Mouse (Mus musculus) mouse embryonic stem cell (cell line): ENCODE measurements around the gene Furin.

Experiments
- in situ Hi-C, 2 experiments: fragments of 300-500 bp; cut with MboI; formaldehyde crosslinking; loops; 1 replicate in 1 of 2; 3 replicates in 1 of 2; pipeline ENCODE4 v1.14.3; 2019 to 2020; ENCODE audit warnings: low sequenced_read_pairs in 2 of 2, low pct_unique_long_range_greater_than_20kb in 1 of 2, mixed read lengths in 1 of 2; ENCODE audit not compliant: unreplicated experiment in 1 of 2

Gene Furin

DNA sequence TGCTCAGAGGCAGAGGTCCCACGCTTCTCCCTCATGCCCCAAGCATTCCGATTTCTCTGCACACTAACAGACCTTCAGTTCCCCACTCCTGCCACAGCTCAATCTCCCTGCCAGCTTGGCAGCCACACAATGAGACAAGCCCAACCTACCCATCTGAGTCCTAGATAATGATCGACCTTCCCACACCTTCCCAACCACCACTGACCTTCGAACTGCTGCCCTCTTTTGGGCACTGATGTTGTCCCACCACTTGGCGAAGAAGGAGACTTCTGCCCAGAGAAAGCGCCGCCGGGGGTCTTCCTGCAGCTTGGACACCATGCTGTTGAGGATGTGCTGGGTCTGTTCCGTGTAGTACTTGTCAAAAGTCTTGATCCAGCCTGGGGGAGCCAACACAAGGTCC is 37.2 kb downstream of the Furin start:
- in situ Hi-C loops: no loop called here

DNA sequence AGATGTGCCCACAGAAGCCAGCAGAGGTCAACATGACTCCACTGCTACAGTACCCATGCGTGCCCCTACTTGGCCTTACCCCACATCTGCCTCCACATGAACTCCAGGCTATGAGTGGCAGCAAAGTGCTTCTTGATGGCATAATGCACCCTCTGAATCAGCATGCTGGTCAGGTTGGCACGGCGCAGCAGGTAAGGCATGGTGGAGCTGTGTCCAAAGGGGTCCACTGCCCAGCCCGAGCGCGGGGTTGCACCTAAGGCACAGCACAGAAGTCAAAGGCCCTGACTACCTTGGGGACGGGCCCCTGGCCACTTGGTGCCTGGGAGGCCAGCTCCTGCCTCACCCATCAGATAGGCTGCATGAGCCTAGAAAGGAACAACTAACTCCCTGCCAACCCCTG is 38.0 kb downstream of the Furin start:
- in situ Hi-C loops: no loop called here

DNA sequence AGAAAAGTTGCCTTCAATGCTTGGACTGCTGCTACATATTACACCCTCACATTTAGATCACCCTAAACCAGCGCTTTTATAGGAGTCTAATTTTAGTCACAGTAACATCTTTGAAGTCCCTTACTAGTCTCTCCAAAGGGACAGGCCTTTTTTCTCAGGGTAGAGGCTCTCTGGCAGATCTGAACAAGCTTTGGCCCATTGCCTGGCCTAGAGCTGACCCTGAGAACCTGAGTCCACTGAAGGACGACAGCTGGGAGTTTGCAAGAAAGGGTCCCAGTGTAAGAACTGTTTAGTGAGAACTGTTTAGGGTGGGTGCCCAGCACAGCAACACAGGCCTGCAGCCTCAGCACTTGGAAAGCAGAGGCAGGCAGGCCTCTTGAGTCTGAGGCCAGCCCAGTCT is 39.5 kb downstream of the Furin start:
- in situ Hi-C loops: no loop called here

DNA sequence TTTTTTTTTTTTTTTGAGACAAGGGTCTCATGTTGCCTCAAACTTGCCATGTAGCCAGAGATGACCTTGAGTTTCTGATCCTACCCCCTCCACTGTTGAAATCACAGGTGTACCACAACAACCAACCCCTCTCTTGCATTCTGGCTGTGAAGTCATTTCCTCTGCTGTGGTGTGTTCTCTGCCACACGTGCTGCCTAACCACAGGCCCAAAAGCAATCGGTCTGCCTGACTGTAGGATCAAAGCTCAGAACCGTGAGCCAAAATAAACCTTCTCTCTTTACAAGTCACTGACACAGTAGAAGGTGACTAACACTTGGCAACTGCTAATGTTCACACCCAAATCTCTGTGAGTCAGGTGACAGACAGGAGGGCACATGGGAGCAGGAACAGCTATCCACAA is 44.8 kb downstream of the Furin start:
- in situ Hi-C loops: no loop called here

DNA sequence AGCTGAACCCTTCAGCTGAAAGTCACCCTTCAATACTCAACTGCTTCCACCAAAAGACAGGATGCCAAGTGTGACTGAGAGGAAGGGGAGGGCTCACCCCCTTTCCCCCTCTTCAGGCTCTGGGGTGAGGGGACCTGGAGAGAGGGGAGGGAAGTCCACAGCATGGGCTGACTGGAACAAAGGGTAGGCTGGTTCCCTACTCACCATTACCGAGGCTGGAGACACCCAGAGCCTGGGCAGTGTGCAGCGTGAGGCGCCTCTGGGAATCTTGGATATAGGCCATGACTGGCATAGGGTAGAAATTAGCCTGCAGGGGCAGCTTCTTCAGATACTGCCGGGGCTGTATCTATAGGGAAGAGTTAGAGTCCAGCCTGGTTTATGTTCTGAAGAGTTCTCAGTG is 47.2 kb downstream of the Furin start:
- in situ Hi-C loops: no loop called here

DNA sequence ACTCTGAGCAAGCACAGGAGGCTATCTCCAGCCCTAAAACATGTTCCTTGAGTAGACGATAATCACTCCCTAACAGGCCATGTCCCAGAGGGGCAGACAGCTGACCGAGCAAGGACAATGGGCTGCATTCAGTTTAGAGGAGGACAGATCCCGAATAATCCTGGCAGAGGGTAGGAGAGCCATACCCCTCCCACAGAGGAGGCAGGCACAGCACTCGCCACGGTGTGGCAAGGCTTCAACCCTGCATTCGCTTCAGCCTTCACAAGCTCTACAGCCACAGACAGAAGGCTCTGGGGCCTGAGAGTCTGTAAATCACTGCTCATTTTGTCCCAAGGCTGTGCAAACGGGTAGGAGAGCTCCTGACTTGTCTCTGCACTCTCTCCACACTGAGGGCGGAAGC is 48.1 kb downstream of the Furin start:
- in situ Hi-C loops: no loop called here

DNA sequence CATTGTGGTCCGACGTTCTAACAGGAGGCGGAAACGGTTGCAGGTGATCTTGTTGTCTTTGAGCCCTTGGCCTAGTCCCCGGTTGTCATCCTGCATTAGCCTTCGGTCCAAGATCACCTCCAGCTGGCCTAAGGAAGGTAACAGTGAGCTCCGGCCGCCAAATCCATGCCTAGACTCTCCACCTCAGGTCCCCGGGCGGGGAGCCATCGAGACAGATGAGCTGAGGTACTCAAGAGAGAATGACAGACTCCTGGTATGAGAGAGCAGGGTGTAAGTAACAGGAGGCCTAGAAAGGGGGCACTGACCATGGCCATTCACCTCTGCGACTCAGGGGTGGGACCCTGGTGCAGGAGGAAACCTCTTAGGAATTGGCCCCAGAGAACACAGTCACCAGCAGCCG is 48.9 kb downstream of the Furin start:
- in situ Hi-C loops: no loop called here

DNA sequence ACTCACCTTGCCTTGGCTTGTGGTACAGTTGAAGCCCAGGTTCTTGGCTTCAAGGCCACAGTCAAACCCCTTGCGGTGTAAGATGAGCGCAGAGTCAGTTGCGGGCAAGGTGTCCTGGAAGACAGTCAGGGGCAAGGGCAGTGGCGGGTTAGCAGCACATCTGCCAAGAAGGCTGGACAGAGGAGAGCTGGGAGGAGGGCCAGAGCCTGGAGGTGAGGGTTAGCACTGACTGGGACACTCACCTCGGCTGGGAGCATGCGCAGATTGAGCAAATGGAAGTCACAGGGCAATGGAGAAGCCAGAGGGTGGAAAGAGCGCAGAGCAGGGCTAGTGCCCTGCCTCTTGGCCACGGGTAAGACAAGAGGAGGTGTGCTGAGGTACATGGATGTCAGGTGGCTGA is 52.3 kb downstream of the Furin start:
- in situ Hi-C loops: no loop called here

DNA sequence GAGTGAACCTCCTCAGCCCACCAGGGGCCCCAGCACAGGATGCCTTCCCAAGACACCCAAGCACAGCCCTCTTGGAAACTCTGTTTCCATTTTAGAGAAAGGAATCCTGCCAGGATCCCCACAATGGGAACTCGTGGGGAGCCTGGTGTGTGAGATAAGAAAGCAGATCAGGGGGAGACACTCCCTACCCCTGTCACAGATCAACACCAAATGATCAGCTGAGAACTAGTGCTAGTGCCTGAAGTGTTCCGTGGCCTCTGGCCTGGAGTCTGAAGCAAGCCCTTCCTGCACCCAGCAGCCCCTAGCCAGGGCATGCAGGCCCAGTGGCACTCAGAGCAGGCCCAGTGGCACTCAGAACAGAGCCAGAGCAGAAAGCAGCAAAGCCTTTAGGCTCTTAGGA is 54.4 kb downstream of the Furin start:
- in situ Hi-C loops: no loop called here

DNA sequence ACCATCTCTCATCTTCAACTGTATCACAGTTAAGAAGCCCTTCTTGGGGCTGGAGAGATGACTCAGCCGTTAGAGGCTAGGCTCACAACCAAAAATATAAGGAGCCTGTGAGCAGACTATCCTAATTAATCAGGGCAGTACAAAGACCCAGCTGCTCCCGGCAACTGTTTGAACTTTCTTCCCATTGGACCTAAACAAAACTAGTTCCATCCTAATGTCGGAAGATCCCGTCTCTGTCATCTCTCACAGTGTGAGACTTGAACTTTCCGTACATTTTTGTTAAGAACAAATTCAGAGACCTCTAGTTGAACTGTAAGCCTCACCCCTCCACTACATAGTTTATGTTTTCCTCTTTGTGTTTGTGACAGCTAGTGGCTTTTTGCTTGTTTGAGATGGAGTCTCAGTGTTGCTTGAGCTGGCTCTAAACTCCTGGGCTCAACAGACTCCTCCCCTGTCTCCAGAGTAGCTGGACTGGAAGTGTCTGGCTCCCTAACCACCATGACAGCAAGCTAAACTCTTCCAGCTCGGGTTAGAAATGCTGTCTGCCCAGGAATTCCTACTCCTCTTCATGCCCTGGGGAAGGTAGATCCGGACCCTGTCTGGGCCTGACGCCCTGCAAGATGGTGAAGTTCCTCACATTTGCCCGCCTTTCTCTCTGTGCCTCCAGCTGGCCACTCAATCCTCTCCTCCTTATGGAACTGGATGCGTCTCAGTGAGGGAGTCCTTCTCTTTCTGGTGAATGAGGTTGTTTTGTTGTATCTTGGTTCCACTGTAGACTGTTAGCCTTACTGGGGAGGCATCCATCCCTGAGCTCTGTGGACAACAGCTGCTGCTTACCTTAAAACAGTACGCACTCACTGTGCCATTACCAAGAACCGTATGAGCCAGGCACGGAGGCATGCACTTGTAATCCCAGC is 57.3 kb downstream of the Furin start:
- in situ Hi-C loops: no loop called here

DNA sequence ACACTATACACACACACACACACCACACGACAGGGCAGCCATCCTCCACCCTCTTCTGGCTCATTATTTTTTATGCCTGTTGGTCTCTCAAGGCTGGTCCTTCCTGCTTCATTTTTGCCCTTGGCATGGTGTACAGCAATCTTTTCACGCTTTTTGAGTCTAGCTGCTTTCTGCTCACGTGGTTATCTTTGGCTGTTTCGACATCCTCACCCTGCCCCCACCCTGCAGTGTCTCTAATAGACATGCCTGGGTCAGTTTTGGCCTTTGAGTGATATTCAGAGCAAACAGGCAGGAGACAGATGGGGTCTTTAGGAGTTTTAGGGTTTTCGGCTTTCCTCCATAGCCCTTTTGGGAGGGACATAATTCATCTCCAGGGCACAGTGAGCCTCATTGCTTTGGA is 58.4 kb downstream of the Furin start:
- in situ Hi-C loops: no loop called here

DNA sequence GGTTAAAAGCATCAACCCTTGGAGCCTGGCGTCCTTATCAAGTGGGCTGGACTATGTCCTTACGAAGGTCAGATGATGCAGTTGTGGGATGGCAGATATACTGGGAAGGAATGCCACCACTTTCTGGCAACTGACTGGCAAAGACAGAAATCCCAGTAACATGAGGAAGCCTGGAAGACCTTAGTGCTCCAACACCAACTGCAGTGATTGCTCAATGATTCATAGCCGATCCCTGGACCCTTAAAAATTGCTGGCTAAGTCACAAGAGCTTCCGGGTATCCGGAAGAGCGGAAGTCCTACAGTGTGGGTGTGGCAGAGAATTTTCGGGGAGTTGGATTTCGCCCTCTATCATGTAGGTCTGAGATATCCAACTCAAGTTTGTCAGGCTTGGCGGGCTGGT is 59.1 kb downstream of the Furin start:
- in situ Hi-C loops: no loop called here

DNA sequence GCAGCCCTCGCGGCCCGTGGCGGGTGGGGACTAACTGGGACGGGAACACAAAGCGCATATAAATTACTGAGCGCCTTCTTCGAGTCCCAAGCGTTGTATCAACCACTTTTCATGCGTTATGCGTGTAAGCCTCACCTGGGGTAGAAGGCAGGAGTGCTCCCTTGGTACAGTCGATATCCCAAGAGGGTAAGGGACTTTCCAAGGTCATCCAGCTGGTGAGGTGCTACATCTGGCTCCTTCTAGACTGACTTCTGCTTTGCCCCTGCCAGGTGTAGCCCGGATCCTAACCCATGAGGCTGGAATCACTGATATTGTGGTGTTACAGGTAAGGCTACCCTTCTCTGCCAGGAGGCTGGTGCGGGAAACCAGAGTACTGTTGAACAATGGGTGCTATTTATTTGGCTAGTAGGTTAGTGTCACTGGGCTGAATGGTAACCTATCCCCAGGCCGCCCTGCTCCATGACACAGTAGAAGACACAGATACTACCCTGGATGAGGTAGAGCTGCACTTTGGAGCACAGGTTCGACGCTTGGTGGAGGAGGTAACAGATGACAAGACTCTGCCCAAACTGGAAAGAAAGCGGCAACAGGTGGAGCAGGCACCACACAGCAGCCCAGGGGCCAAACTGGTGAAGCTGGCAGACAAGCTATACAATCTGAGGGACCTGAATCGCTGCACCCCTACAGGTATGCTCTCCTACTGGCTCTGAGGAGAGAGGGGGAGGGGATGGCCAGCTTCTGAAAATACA is 61.8 kb downstream of the Furin start:
- in situ Hi-C loops: loop anchor here in 1 of 2 experiments (5.0 kb wide), 1 partner anchor 34 kb away; no protein-coding TSS in a partner anchor

DNA sequence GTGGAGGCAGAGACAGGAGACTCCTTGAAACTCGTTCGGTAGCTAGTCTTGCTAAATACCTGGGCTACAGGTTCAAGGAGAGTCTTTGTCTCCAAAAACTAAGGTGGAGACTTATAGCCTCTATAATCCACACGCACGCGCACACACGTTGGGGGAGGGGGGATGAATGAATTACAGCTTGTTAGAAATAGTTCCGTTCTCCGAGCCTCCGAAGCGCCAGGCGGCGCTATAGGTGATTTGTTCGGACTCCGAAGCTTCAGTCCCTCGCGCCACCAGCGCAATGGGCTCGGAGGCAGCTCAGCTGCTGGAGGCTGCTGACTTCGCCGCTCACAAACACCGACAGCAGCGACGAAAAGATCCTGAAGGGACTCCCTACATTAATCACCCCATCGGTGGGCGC is 62.4 kb downstream of the Furin start, which contains the start of gene Hddc3:
Gene Hddc3 (plus strand): TSS at position 247 of the 400 bp plus-strand sequence.
- in situ Hi-C loops: loop anchor here in 1 of 2 experiments (5.0 kb wide), 1 partner anchor 34 kb away; no protein-coding TSS in a partner anchor

DNA sequence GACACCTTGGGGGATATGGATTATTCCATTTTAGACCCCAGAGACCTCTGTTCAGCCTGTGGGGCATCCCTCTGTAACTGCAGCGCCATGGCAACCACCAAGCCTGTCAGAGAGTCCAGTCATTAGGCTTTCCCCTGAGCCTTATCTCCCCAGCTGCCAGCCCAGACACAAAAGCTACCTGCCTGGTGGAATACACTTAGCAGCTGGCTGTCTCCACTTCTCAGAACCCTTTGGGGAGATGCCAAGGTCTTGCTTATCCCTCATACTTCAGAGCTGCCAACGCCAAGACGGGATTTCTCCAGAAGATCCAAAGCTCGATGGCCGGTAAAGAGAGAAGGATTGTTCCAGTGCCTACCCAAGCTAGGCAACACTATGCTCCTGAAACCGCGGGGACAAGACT is 63.4 kb downstream of the Furin start:
- in situ Hi-C loops: loop anchor here in 1 of 2 experiments (5.0 kb wide), 1 partner anchor 36 kb away; no protein-coding TSS in a partner anchor

DNA sequence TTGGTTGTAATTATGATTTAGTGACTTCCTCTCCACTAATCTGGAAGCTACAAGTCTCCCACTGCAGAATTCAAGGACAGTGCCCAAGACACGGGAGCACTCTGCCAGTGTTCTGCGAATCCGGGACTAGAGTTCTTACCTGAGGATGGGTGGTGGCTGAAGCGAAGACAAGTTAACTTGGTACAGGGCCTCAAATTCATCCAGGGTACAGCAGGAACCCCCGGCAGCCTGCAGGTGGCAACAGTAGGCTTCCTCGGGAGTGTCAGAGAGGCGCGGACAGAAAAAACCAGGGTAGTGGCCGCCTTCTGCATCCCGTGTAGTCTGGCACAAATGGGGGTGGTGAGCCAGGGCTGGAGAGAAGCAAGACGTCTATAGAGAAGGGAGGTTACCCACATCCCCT is 64.4 kb downstream of the Furin start, which contains the start of gene Unc45a:
Gene Unc45a (minus strand): TSS at position 213 of the 400 bp plus-strand sequence.
- in situ Hi-C loops: loop anchor here in 1 of 2 experiments (5.0 kb wide), 1 partner anchor 37 kb away; no protein-coding TSS in a partner anchor

DNA sequence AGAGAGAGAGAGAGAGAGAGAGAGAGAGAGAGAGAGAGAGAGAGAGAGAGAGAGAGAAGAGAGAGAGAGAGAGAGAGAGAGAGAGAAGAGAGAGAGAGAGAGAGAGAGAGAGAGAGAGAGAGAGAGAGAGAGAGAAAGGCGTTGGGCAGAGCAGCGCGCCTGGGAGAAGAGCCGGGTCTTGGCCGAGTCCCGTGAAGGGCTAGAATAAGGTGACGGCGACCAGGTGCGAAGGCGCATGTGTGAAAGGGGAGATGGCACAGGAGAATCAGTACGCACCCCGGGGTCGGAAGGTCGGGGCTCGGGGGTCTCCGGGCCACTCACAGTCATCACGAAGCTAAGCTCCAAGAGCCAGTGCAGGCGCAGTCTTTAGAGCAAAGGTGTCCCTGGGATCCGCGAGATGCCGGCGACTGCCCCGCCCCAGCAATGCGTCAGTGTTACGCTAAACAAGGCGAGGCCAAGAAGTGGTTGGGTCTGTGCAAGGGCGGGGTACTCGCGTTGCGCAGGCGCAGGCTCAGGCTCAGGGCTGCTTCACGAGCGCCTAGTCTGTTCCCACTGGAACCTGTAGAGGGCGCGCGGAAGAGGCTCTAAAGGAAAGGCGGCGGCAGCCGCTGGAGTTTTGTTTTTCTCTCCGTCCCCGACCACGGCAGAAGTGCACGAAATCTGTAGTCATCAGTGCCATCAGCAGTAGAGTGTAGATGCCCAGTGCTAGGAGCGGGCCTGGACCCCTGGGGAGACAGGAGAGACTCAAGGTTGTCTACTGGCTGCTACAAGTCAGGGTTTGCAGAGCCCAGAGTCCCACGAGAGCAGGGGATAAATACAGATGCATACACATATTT is 65.2 kb downstream of the Furin start:
- in situ Hi-C loops: loop anchor here in 1 of 2 experiments (5.0 kb wide), 1 partner anchor 37 kb away; no protein-coding TSS in a partner anchor

DNA sequence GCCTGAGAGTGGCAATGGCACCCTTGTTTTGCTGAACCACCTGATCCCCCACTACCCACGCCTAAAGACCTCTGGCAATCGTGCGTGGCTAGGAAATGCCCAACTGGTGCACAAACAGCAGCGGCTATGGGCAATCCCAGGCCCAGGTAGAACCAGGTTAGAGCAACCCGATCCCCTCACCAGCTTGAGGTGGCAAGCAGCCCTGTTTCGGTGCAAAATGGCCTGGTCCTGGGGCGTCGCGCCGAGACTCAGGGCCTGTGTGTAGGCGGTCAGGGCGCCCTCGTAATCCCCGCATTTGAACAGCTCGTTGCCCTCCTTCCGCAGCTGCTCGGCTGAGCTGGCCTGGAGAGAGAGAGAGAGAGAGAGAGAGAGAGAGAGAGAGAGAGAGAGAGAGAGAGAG is 65.9 kb downstream of the Furin start:
- in situ Hi-C loops: no loop called here
